Comparison of ENCODE assay signal across 13 mouse cellular contexts in genomic region chr3:84688176-84688575, GRCm38 (mm10). TPM values are rescaled to one million over a fixed set of nuclear protein-coding genes. Genes with fewer than 3 reads are reported as not detected.
A peak's percentile ranks its signal among the peaks of the same experiment; 100 is the strongest.
DNase-seq lines count a peak whose midpoint lies in the region; ATAC-seq and TF ChIP-seq lines count a peak whose summit lies in the region.
"Had no signal": no experiment of that assay in that cellular context is flagged by ENCODE, and none has a peak within 500 bp of the region (broad histone marks: within the 10 kb centered on the region; RNA-seq: fewer than 3 reads in every experiment).

No protein-coding gene starts in this region.

- H3K9me3 ChIP-seq in kidney, postnatal 0 days (replicated peaks; ENCODE audit: low read length): no peaks in the 10 kb centered on the region
- H3K9me3 ChIP-seq in kidney, embryonic 15.5 days (replicated peaks): no peaks in the 10 kb centered on the region
- H3K9me3 ChIP-seq: forebrain, embryonic 12.5 days; liver, embryonic 15.5 days had no signal

- WGBS in kidney, postnatal 0 days: 55% methylated on average over 5 of the region's 5 CpGs
- WGBS in kidney, embryonic 15.5 days: 55% methylated on average over 5 of the region's 5 CpGs

- no peak overlapping the region for H3K4me2 ChIP-seq in kidney, postnatal 0 days (ENCODE audit: low read length)
- H3K4me2 ChIP-seq in kidney, embryonic 15.5 days: no peak overlapping the region
- H3K4me2 ChIP-seq: forebrain, embryonic 12.5 days; liver, embryonic 15.5 days; midbrain, embryonic 11.5 days had no signal

- H3K36me3 ChIP-seq in kidney, postnatal 0 days (ENCODE audit: insufficient read depth, low read length): no peaks in the 10 kb centered on the region
- H3K36me3 ChIP-seq in kidney, embryonic 15.5 days: no peaks in the 10 kb centered on the region
- H3K36me3 ChIP-seq: forebrain, embryonic 12.5 days; liver, embryonic 15.5 days had no signal

- H3K4me1 ChIP-seq in kidney, postnatal 0 days (replicated peaks; ENCODE audit: insufficient read depth, low read length): no peaks in the 10 kb centered on the region
- H3K4me1 ChIP-seq in kidney, embryonic 15.5 days: no peaks in the 10 kb centered on the region
- H3K4me1 ChIP-seq: liver, embryonic 15.5 days had no signal

- no peak overlapping the region for H3K4me3 ChIP-seq in kidney, postnatal 0 days (replicated peaks; ENCODE audit: low read depth, low read length)
- no peak overlapping the region for H3K4me3 ChIP-seq in kidney, embryonic 15.5 days (replicated peaks)
- H3K4me3 ChIP-seq: forebrain, embryonic 12.5 days; liver, embryonic 15.5 days had no signal

- H3K27ac ChIP-seq in kidney, postnatal 0 days: no peak overlapping the region
- no peak overlapping the region for H3K27ac ChIP-seq in kidney, embryonic 15.5 days
- H3K27ac ChIP-seq: forebrain, embryonic 12.5 days; liver, embryonic 15.5 days had no signal

- no peak overlapping the region for H3K9ac ChIP-seq in kidney, postnatal 0 days (ENCODE audit: low read depth, low read length)
- no peak overlapping the region for H3K9ac ChIP-seq in kidney, embryonic 15.5 days
- H3K9ac ChIP-seq: forebrain, embryonic 12.5 days; liver, embryonic 15.5 days had no signal

- no peak for DNase-seq in kidney, postnatal 0 days (ENCODE audit: low spot score)
- peak; percentile 24 for DNase-seq in cerebellum, adult 11 months
- DNase-seq in cerebellum, postnatal 10 days: peak; percentile 84 to 86
- peak; percentile 30 for DNase-seq in gonadal fat pad, adult 2 months (ENCODE audit: low read depth)
- DNase-seq in ovary, postnatal 10 days (ENCODE audit: low spot score): no peak
- DNase-seq in urinary bladder, adult 2 months (ENCODE audit: low spot score): no peak
- DNase-seq: heart, adult 18-20 months; lung, postnatal 14 days had no signal

- no peak for ATAC-seq in kidney, postnatal 0 days (replicated peaks; ENCODE audit: low FRiP score, low read depth)
- no peak for ATAC-seq in kidney, embryonic 15.5 days (replicated peaks; ENCODE audit: low FRiP score)
- ATAC-seq: CD4-positive, CD25-positive, alpha-beta regulatory T cell, adult 4 months had no signal

- H3K27me3 ChIP-seq in kidney, postnatal 0 days (ENCODE audit: insufficient read depth, low read length): no peaks in the 10 kb centered on the region
- peaks cover 4% of the 10 kb centered on the region for H3K27me3 ChIP-seq in kidney, embryonic 15.5 days
- H3K27me3 ChIP-seq: liver, embryonic 15.5 days had no signal

- TF ChIP-seq CTCF in kidney, postnatal 0 days (IDR thresholded peaks at IDR 0.05; ENCODE audit: low read depth): 0 out of 2 replicates have a peak, but pooled peaks have one; percentile 7

RNA-seq across cellular contexts. Expression of gene Tmem154, which starts 22.2 kb away (rescaled TPM):
- polyA plus RNA-seq in kidney, postnatal 0 days (2015; fragmentation: Nextera tagmentation; extraction: Ambion mirVana): 0.94 and 1.1 TPM in 2 replicates
- 0.64 and 0.73 TPM in 2 replicates for polyA plus RNA-seq in kidney, embryonic 15.5 days (2015; fragmentation: Nextera tagmentation; extraction: Ambion mirVana)
- 9.6 and 10.0 TPM in 2 replicates for polyA plus RNA-seq in gonadal fat pad, adult 2 months (2012; rRNA removed)
- polyA plus RNA-seq in urinary bladder, adult 2 months (2012; rRNA removed): 37.8 and 40.6 TPM in 2 replicates

Comparison
In these comparisons a context has a peak if more than half of its experiments do, and no peak if none do; other contexts are left out.
1. DNase-seq: peak in cerebellum, adult 11 months (single experiment), cerebellum, postnatal 10 days (2 of 2) and gonadal fat pad, adult 2 months (single experiment); none in kidney, postnatal 0 days (single experiment), ovary, postnatal 10 days (single experiment) and urinary bladder, adult 2 months (single experiment).